Mouse (Mus musculus) E14TG2a.4 (cell line): Measurements from ENCODE around the gene Btbd35f18.
"Not testable (repeated sequence)": the region's sequence is repeated elsewhere in the genome, so short reads cannot be mapped to it uniquely, and the experiment has no call there.

Experiments
- H3K27me3 ChIP-seq: 2 replicates; pipeline ENCODE4 v1.6.1; 2014; ENCODE audit warnings: low read length, control low read depth; ENCODE audit not compliant: insufficient read depth
- H3K36me3 ChIP-seq: 2 replicates; pipeline ENCODE4 v1.6.1; 2014; ENCODE audit warnings: low read length, control low read depth; ENCODE audit not compliant: insufficient read depth
- H3K4me1 ChIP-seq: replicated peaks from 2 replicates; pipeline ENCODE4 v1.6.1; 2014; ENCODE audit warnings: low read depth, low read length, control low read depth
- H3K4me3 ChIP-seq: replicated peaks from 2 replicates; pipeline ENCODE4 v1.5.1; 2014; ENCODE audit warnings: mild to moderate bottlenecking, low read length
- H3K9me3 ChIP-seq: 2 replicates; pipeline ENCODE4 v1.6.1; 2014; ENCODE audit warnings: low read length, control low read depth

Btbd35f18 gene

DNA sequence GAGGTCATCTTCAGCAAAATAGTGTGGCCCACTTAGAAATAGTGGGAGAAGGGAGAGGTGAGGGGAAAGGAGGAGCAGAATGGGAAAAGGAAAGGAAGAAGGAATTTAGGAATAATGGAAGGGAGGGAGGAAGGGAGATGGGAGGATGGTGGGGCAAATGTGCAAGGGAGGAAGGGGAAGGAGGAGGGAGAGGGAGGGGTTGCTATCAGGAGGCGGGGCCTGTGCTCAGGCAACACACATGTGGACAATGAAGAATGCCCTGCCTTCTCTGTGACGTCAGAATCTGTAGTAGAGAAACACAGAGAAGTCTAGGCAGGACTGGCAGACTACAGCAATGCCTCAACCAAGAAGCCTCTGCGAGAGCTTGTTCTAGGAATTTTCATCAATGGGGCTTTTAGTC is at the start of gene Btbd35f18:
TSS of gene Btbd35f18 (plus strand) at position 301 of the 400 bp plus-strand sequence.
- H3K9me3 ChIP-seq, H3K27me3 ChIP-seq, H3K4me1 ChIP-seq, H3K4me3 ChIP-seq, H3K36me3 ChIP-seq: not testable (repeated sequence)
